Mouse (Mus musculus) embryonic facial prominence, embryonic 14.5 days (tissue): ENCODE measurements at regions not wholly inside any gene's neighbourhood (a gene's known extent, or its start where the extent isn't known, plus 50 kb on each side); places are given as distances from the start of the nearest gene placed in this dataset.
"Not testable (repeated sequence)": the region's sequence is repeated elsewhere in the genome, so short reads cannot be mapped to it uniquely, and the experiment has no call there.

Source experiments
- ATAC-seq: fragments of 200-750 bp; cut with Nextera tagmentation; 2 replicates; pipeline ENCODE4 v1.8.0; 2017; ENCODE audit warnings: low read depth, moderate number of reproducible peaks, moderate TSS enrichment
- DNase-seq: peaks from one replicate; pipeline ENCODE4 v3.0.0-alpha.2; 2015; ENCODE audit warnings: low spot score
- H3K27ac ChIP-seq: fragments of 300-500 bp; sonication (generic); replicated peaks from 2 replicates; pipeline ENCODE4 v1.5.1; 2014; ENCODE audit warnings: low read depth, mild to moderate bottlenecking, low read length, moderate library complexity
- H3K27me3 ChIP-seq: fragments of 300-500 bp; sonication (generic); replicated peaks from 2 replicates; pipeline ENCODE4 v1.6.1; 2014; ENCODE audit warnings: low read length; ENCODE audit not compliant: control insufficient read depth, insufficient read depth
- H3K36me3 ChIP-seq: fragments of 300-500 bp; sonication (generic); 2 replicates; pipeline ENCODE4 v1.6.1; 2014; ENCODE audit warnings: low read length, mixed read lengths; ENCODE audit not compliant: control insufficient read depth, insufficient read depth
- H3K4me1 ChIP-seq: fragments of 300-500 bp; sonication (generic); 2 replicates; pipeline ENCODE4 v1.6.1; 2014; ENCODE audit warnings: antibody characterized with exemption, low read length; ENCODE audit not compliant: control insufficient read depth, insufficient read depth
- H3K4me2 ChIP-seq: fragments of 300-500 bp; sonication (generic); 2 replicates; pipeline ENCODE4 v1.6.1; 2014; ENCODE audit warnings: low read depth, mild to moderate bottlenecking, low read length, moderate library complexity, mixed read lengths
- H3K4me3 ChIP-seq: fragments of 300-500 bp; sonication (generic); 2 replicates; pipeline ENCODE4 v1.5.1; 2014; ENCODE audit warnings: low read depth, mild to moderate bottlenecking, low read length
- H3K9ac ChIP-seq: fragments of 300-500 bp; sonication (generic); 2 replicates; pipeline ENCODE4 v1.6.1; 2014; ENCODE audit warnings: low read depth, mild to moderate bottlenecking, low read length, moderate library complexity, mixed read lengths
- H3K9me3 ChIP-seq: fragments of 300-500 bp; sonication (generic); 2 replicates; pipeline ENCODE4 v1.6.1; 2016; ENCODE audit warnings: low read length; ENCODE audit not compliant: control insufficient read depth
- WGBS: fragments of 180-500 bp; shearing (Covaris S2); extraction: QIAGEN DNeasy Blood & Tissue Kit; methylation state at CpG from one replicate; pipeline ENCODE4 v1.1.7; 2014; 5-methylcytosine and 5-hydroxymethylcytosine counted together

- H3K36me3 ChIP-seq, result no peaks in the 10 kb centered on the region
- 72% methylated on average over 5 of the region's 5 CpGs for WGBS
- H3K27me3 ChIP-seq, result no peaks in the 10 kb centered on the region
- H3K9me3 ChIP-seq, result no peaks in the 10 kb centered on the region
- H3K4me1 ChIP-seq, result no peaks in the 10 kb centered on the region
- H3K9ac ChIP-seq, result no peak overlapping the region
- ATAC-seq (no peak), DNase-seq (no peak)
- H3K4me3 ChIP-seq, result no peak overlapping the region
- H3K27ac ChIP-seq, result no peak overlapping the region
- no peak overlapping the region for H3K4me2 ChIP-seq
Measured at GRCm38 (mm10) chr12:113422736-113423254, 66.5 kb upstream of the Adam6b start.

- Histone ChIP-seq H3K27ac (no peak overlapping the region), H3K4me2 (no peak overlapping the region), H3K36me3 (no peaks in the 10 kb centered on the region), H3K27me3 (no peaks in the 10 kb centered on the region), H3K4me1 (no peaks in the 10 kb centered on the region), H3K4me3 (no peak overlapping the region), H3K9me3 (no peaks in the 10 kb centered on the region), H3K9ac (no peak overlapping the region)
- WGBS, result 82% methylated on average over 6 of the region's 6 CpGs
- ATAC-seq (no peak), DNase-seq (no peak)
Measured at GRCm38 (mm10) chr12:113423736-113424597, 65.3 kb upstream of the Adam6b start.

GRCm38 (mm10) chr12:113424598-113425208, 64.6 kb upstream of the Adam6b start:
- ATAC-seq, DNase-seq, H3K4me1 ChIP-seq, H3K27ac ChIP-seq, H3K9ac ChIP-seq, H3K4me2 ChIP-seq, H3K36me3 ChIP-seq, H3K27me3 ChIP-seq, H3K9me3 ChIP-seq, H3K4me3 ChIP-seq: not testable (repeated sequence)

GRCm38 (mm10) chr12:113425209-113426070, 63.9 kb upstream of the Adam6b start:
- Histone ChIP-seq H3K9ac (no peak overlapping the region), H3K27me3 (no peaks in the 10 kb centered on the region), H3K4me2 (no peak overlapping the region), H3K4me3 (no peak overlapping the region), H3K36me3 (no peaks in the 10 kb centered on the region), H3K27ac (no peak overlapping the region), H3K9me3 (no peaks in the 10 kb centered on the region), H3K4me1 (no peaks in the 10 kb centered on the region)
- no peak for ATAC-seq
- 82% methylated on average over 8 of the region's 8 CpGs for WGBS
- no peak for DNase-seq

GRCm38 (mm10) chr12:113426636-113427035, 62.7 kb upstream of the Adam6b start:
- Histone ChIP-seq H3K27ac (no peak overlapping the region), H3K4me2 (no peak overlapping the region)

GRCm38 (mm10) chr12:113427339-113427738, 62.0 kb upstream of the Adam6b start:
- Histone ChIP-seq H3K9me3 (no peaks in the 10 kb centered on the region), H3K4me1 (no peaks in the 10 kb centered on the region), H3K4me3 (no peak overlapping the region), H3K27me3 (no peaks in the 10 kb centered on the region), H3K36me3 (no peaks in the 10 kb centered on the region), H3K27ac (no peak overlapping the region), H3K4me2 (no peak overlapping the region), H3K9ac (no peak overlapping the region)
- ATAC-seq (no peak), DNase-seq (no peak)
- 80% methylated on average over 4 of the region's 4 CpGs for WGBS

More at GRCm38 (mm10) chr12:113426636-113427035, 62.7 kb upstream of the Adam6b start:
- Histone ChIP-seq H3K9me3 (no peaks in the 10 kb centered on the region), H3K9ac (no peak overlapping the region), H3K36me3 (no peaks in the 10 kb centered on the region), H3K27me3 (no peaks in the 10 kb centered on the region), H3K4me1 (no peaks in the 10 kb centered on the region), H3K4me3 (no peak overlapping the region)
- ATAC-seq (no peak), DNase-seq (no peak)
- 83% methylated on average over 4 of the region's 4 CpGs for WGBS

- DNase-seq, result no peak
- Histone ChIP-seq H3K9ac (no peak overlapping the region), H3K4me2 (no peak overlapping the region), H3K27ac (no peak overlapping the region), H3K36me3 (no peaks in the 10 kb centered on the region), H3K9me3 (no peaks in the 10 kb centered on the region), H3K4me1 (no peaks in the 10 kb centered on the region), H3K4me3 (no peak overlapping the region), H3K27me3 (no peaks in the 10 kb centered on the region)
- WGBS, result 65% methylated on average over 3 of the region's 3 CpGs
- ATAC-seq, result no peak
Measured at GRCm38 (mm10) chr12:113428461-113428860, 60.9 kb upstream of the Adam6b start.

GRCm38 (mm10) chr12:113428901-113429300, 60.4 kb upstream of the Adam6b start:
- H3K4me3 ChIP-seq, result no peak overlapping the region
- H3K36me3 ChIP-seq, result no peaks in the 10 kb centered on the region
- 75% methylated on average over 2 of the region's 2 CpGs for WGBS
- no peak overlapping the region for H3K9ac ChIP-seq
- no peaks in the 10 kb centered on the region for H3K4me1 ChIP-seq
- no peak overlapping the region for H3K27ac ChIP-seq
- H3K9me3 ChIP-seq, result no peaks in the 10 kb centered on the region
- no peak overlapping the region for H3K4me2 ChIP-seq
- no peaks in the 10 kb centered on the region for H3K27me3 ChIP-seq
- no peak for DNase-seq
- ATAC-seq, result no peak
